Mouse (Mus musculus): ENCODE measurements around the gene Dnaja3. TPM values are rescaled to one million over a fixed set of nuclear protein-coding genes. Genes with fewer than 3 reads are reported as not detected.

Gene Dnaja3
- polyA plus RNA-seq, 2 experiments from 2014 or later, result 17.3 to 22.8 TPM

DNA sequence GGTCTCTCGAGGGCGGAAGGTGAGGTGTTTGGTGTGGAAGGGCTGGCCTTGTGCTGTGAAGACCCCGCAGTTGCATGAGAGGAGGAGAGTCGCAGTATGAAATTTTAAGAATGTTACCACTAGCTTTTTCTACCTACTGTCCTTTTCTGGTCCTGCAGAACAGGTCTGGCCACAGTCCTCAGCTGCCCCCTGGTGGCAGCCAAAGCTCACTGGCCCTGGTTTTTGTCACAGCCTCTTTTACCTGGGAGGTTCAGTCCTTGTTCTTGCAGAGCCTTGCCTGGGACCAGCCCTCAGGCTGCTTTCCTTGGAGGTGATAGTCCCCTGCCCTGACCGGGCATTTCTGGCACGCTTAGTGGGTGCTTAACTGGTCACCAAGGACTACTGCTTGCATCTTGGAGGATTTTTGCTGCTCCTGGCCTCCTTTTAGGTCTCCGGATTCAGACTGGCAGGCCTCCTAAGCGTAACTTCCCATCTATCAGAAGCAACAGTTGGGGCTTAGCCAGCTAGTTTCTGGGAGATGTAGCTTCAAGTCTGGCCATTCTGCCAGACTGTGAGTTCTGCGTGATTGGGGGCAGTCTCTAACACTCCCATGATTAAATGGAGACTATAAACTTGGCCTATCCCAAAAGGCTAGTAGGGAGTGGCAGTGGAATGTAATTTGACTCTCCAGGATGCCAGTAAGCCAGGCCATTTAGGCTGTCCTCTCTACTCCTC is 31.8 kb upstream of the Dnaja3 start:
- ATAC-seq, result peak; percentile 80

DNA sequence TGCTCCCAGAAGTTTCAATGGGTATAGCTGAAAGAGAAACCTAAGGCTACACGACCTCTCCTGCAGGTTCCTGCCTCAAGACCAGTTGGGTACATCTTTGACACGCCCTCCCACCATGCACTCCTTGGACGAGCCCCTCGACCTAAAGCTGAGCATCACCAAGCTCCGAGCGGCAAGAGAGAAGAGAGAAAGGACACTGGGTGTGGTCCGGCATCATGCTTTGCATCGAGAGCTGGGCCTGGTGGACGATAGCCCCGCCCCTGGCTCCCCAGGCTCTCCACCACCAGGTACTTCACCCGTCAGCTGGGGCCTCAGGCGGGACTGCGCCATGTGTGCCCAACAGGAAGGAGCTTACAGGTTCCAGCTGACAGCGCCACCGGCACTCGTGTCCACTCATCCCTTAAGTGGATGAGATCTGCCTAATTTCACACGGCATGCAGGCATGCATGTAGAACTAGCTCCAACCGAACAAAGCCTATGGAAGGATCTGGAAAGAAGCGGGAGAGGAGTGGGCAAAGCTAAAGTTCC is 31.2 kb upstream of the Dnaja3 start:
- ATAC-seq, result no peak

DNA sequence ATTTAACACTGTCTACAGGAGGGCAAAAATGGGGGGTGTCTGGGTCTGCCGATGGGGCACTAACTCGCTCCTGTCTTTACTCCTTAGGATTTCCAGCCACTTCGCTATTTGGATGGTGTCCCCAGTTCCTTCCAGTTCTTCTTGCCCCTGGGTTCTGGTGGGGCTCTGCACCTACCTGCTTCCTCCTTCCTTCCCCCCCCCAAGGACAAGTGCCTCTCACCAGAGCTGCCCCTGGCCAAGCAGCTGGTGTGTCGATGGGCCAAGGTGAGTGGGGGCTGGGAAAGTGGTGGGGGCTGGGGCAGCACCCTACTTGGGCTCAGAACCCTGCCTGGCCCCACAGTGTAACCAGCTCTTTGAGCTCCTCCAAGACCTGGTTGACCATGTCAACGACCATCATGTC is 28.6 kb upstream of the Dnaja3 start:
- ATAC-seq, result no peak

DNA sequence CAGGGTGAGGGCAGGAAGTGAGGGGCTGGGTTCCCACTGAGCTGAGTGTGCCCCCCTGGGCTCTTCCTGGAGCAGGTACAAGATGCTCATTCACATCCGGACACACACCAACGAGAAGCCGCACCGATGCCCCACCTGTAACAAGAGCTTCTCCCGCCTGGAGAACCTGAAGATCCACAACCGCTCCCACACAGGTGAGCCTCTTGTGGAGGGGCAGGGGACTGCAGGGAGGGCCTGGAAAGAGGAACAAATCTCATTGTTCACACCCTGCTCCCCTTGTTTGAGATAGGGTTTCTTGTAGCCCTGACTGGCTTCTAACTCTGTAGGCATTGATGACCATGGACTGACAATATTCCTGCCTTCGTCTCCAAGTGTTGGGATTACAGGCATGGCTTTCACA is 28.1 kb upstream of the Dnaja3 start:
- no peak for ATAC-seq

DNA sequence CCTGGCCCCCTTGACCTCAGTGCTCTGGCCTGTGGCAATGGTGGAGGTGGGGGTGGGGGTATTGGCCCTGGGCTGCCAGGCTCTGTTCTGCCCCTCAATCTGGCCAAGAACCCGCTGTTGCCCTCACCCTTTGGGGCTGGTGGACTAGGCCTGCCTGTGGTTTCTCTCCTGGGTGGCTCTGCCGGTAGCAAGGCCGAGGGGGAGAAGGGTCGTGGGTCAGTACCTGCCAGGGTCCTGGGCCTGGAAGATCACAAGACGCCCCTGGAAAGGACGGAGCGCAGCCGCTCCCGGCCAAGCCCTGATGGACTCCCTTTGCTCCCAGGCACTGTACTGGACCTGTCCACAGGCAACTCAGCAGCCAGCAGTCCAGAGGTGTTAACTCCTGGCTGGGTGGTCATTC is 26.1 kb upstream of the Dnaja3 start:
- no peak for ATAC-seq

DNA sequence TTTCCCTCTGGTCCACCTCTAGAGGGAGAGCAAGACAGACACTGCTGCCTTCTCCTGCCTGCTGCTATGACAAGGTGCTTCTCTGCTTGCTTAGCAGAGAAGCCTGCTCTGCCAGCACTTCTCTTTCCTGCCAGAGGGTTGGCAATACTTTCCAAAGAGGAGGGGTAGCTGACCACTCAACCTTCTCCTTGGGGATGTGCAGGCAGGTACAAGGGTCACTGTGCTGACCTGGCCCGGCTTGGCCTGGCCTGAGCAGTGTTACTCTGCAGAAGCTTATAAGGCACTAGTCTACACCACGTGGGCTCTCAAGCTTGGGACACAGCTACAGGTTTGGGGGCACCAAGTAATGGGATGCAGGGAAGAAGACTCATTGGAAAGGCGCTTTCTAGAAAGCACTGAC is 25.1 kb upstream of the Dnaja3 start:
- ATAC-seq, result no peak

DNA sequence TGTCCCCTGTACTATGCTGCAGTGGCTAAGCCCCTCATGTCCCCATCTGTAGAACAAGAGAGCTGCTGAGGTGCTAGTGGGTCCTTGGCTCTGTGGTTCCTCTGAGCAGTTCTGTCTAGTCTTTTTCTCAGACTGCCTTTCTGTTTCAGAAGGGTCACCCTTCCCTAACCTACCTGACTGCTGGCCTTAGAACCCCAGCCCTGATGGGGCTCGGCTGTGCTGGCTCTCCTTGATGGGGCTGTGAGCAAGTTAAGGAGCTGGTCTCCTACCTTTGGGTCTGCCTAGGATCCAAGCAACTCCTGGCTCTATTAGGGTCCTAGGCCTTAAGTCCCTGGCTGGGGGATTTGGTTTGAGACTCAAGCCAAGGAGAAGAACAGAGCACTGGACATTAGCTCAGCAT is 24.5 kb upstream of the Dnaja3 start:
- ATAC-seq, result no peak

DNA sequence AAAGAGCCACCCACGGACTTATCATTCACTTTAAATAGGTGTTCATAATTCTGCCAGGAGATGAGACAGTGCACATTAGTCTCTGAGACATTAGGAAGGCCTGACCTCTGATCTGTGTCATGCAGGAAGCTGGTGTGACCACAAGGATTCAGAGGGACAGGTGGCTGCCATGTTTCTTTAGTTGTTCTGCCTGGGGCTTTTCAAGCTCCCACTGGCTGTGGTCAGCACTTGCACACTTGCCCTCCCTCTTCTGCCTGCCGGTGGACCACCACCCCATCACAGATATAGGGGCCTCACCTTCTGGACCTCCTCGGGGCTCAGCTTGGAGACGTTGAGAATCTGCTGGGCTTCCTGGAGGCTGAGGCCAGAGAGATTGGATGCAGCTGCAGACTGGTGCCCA is 23.0 kb upstream of the Dnaja3 start:
- no peak for ATAC-seq

DNA sequence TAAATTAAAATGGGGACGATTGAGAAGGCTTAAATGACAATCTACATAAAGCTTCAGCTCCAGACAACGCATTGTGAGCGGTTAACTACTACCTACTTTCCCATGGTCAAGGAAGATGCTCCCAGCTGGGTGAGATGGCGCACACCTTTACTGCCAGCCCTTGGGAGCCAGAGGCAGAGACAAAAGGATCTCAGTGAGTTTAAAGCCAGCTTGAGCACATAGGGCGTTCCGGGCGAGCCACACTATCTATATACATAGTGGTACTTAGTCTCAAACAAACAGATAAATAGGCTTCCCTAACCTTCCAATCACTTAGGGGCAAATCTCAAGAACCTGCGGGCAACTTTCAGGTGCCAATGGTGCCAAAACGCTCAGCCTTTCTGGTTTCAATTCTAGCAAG is 15.7 kb upstream of the Dnaja3 start:
- ATAC-seq, result no peak

DNA sequence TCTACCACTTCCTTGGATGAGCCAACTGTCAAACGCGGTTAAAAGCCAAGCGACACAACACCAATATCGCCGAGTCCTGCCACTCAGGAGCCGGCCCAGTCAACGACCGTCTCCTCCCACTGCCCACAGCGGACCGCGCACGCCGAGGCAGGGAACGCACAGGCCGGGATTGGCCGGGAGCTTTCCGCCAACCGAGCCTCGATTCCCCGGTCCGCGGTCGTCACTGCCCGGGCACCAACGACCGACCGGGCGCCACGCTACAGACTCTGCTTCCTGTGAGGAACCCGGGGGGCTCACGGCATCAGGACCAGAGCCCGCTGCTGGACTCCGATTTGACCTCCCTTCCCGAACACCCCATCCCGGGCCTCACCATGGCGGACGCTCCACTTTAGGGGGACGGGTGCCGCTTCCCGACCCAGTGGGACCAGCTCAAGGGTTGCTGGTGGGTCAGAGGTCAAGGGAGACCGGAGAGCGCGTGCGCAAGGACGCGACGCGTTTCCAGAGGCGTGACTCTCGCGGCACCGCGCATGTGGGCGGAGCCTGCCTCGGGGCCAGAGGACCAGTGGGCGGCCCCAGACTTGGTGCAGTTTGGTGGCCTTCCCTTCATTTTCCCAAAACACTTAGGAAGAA is 15.2 kb upstream of the Dnaja3 start, which contains the start of gene Pam16:
Gene Pam16 (minus strand): TSS at position 508 of the 630 bp plus-strand sequence.
- peak; percentile 81 for ATAC-seq

DNA sequence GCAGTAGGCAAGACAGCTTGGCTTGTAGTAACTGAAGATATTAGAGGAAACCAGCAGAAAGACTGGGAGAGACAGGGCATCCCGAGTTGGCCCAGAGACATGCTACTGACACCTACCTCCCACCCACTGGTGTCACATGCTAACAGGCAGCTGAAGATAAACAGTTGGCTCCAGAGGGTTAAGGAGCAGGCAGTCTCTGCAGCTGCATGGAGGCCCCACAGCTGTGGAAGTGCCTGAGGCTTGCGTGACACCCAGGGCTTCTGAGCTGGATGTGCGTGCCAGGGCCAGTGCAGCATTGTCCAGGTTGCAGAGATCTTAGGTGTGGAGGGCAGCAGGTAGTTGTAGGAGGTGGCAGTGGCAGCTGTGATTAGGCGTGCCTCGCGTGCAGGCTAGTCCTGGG is 12.7 kb upstream of the Dnaja3 start:
- no peak for ATAC-seq

DNA sequence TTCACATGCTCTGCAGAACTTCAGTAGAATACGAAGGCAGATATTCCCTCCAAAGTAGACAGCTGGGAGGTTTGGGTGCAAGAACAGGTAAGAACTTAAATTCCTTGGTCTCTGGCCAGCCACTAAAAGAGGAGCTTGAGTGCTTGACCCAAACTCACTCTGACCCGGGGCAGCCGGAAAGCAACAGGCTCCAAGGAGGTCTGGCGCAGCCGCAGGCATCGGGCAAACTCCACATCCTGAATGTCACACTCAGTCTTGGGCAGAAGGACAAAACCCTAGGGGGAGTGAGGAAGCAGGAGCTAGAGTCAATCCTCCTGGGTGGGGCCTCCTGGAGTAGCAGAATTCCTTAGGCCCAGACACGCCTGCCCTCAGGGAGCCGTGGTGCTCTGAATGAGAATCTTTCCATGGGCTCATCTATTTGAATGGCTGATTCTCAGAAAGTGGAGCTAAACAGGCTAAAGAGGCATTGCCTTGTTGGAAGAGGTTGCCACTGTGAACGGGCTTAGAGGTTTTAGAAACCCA is 10.8 kb upstream of the Dnaja3 start:
- ATAC-seq, result no peak

DNA sequence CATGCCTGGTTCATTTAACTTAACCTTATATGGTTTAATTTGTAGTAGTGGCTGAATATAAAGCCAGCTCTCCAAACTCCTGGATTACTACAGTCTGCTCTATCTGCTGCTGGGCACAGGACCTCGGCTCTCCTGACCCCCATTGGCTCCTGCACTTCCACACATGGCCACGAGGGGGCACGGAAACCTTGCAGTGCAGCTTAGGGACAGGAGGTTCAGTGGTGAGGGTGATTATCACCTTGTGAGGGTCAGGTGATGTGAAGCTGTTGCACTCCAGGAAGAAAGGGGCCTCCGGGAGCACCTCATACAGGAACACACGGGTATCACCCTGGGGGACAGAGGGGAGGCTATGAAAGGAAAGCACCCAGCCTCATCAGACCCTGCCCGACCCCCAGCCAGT is 9.8 kb upstream of the Dnaja3 start:
- peak; percentile 79 for ATAC-seq

DNA sequence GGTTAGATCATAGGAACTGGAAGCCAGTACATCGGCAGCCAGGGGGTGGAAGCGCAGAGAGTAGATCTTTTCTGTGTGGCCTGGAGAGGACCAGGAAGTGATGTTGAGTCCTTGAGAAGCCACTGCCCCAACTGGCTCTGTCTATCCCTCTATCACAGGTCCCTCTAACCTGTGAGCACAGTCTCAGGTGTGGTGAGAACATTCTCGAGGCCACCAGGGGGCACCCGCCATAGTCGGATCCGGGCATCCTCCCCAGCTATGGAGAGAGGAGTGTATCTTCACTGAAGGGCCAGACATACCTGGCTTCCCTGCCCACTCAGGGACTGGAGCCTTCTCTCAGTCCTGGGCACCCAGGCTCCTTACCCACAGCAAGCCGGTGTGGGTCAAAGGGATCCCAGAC is 7.7 kb upstream of the Dnaja3 start:
- ATAC-seq, result no peak

DNA sequence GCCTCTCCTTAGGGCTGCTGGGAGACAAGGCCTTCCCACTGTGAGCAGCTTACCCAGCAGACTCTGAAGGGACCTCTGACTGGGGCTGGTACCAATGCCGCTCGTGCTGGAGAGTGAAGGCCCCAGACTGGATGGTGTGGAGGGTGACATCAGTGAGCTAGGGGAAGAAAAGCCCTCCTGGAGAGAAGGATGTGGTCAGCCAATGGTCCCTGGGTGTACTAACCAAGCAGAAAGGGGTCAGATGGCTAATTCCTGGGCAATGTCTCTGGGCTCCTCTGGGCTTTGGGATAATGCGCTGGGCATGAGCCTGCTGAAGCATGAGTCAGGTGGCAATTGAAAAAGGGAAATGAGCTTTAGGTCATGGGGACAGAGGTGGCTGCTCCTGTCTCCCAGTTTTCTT is 6.1 kb upstream of the Dnaja3 start:
- ATAC-seq, result no peak

DNA sequence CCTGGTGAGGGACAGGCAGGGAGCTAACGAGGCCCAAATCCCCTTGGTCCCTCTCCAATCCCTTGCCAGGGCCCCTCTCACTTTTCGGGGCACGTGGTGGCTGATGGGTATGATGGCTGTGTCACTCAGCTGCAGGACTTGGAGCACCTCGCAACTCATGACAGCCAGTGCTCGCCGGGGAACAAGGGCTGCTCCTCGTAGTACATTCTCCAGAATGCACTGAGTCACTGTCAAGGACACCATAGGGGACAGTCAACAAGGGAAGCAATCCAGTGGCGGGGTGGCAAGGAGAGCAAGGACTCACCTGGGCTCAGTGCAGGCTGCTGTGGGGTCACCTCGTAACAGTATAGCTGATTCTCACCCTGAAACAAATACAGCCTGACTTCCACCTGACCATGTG is 5.1 kb upstream of the Dnaja3 start:
- ATAC-seq, result no peak

DNA sequence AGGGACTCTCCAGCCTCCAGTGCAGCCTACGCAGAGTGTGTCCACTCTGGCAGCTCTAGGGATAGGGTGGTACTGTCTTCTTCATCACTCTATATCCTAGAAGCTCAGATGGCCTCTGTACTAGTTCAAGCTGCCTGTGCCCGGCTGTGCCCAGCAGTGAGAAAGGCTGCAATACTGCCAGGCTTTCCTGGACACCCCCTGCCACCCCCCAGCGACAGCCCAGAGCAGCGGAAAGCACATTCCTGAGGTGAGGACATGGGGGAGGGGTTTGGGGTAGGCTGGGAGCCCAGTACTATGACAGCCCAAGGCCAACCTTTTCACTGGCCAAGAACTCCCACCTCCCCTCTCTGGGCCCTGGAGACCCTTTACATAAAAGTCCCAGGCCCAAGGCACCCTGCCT is 4.0 kb upstream of the Dnaja3 start:
- ATAC-seq, result no peak

DNA sequence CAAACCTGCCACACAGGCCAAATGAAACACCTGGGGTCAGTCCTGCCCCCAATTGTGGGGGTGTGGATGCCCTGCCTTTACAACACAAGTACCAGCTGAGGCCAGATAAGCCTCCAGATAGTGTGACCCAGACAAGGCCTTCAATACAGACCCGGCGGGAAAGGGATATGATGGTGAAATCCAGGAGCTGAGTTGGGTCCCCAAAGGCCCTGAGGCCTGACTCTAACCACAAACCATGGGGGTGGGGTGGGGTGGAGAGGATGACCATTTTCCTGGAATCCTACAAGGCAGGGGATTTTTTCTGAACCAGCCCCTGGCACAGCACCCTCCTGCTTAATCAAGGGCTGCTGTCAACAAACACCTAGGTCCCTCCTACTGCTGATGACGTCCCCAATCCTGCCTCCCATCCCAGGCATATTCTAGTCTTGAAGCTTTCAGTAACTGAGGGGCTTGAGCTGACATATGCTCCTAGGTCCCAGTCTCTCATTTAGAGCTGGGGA is 848 bp upstream of the Dnaja3 start:
- no peak for ATAC-seq

DNA sequence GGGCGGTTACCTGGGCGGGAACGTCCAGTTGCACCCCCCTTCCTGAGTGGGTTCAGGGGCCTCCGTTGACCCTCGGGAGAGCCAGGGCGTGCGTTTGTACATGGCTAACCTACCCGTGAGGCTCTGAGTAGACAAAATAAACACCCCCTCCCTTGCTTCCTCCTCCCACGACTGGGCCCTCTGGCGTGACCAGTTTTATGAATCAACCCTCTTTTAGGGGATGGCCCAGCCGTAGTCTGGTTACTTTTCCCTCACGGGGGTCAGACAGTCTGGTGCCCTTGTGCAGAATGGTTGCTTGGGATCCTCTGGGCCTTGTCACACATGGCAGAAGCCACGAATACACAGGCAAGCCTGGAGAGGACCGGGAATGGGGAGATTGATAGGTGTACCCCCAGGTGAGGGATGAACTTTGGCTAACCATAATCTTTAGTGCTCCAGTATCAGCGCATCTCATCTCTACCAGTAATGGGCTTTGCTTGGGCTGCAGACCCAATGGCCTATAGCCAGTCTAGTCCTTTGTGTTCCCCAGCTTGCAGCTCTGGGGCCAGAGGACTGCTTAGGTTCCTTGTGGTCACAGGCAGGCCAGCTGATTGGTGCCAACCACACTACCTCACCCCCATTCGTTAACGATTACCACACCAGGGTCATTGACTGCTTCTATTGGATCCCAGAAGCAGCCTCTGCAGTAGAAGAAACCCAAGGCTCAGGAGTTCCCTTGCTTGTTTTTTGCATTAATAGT is 647 bp downstream of the Dnaja3 start:
- ATAC-seq, result no peak

DNA sequence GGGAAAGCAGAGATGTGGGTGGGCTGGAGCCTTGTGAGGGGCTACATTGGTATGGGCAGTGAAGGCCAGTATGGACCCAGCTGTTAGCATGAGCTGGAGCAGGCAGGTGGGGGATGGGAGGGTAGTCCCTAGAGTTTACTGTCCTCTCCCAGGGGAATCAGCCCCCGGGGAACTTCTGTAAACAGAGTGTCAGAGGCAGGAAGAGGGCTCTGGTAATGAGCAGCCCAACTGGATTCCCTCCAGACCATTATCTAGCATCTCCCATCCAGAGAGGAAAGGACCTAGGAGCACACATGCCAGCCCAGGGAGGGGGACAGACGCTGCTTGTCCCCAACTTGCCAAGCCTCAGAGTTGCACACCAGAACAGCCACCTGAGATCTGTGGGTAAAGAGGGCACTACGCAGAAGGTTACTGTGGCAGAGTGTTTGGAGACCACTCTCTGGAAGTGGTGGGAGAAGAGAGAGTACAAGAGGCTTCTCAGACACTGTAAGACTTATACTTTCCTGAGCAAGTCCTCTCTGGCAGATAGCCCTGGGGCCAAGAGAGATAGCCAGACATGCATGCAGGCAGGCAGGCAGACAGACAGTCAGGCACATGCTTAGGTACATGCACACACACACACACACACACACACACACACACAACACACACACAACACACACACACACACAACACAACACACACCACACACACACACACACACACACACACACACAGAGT is 1.5 kb downstream of the Dnaja3 start:
- no peak for ATAC-seq

DNA sequence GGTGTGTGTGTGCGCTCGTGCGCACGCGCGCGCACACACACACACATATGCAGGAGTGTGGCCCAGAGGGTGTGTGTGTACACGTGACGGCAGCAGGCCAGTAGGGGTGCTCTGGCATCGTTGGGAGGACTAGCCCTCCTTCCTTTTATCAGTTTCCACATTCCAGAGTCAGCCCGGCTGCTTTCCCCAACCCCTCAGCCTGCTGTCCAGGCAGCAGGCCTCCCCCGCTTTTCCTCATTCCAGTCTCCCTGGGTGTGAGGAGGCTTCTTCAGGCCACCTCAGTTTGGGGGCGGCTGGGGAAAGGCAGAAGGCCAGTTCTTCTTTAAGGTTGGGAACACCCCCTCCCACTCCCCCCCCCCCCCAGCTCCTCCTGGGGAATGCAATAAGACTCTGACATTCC is 2.4 kb downstream of the Dnaja3 start:
- no peak for ATAC-seq

DNA sequence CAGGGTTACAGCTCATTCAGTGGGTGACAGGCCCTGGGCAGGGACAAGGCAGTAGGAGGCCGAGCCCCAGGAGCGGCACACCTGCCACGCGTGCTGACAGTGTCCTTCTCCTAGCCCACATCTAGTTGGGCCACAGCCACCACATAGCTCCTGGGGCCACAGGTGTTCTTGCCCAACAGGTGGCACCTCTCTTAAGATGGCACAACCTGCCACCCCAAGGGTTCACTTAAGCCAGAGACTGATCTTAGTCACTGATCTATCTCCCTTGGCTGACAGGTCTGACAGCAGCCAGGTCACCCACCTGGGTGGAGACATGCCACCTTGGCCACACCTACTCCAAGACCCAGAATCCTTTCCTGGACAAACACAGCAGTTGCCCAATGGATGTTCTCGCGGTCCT is 3.1 kb downstream of the Dnaja3 start:
- no peak for ATAC-seq
